ENCODE assay signal across 19 mouse cellular contexts in the genomic region with DNA sequence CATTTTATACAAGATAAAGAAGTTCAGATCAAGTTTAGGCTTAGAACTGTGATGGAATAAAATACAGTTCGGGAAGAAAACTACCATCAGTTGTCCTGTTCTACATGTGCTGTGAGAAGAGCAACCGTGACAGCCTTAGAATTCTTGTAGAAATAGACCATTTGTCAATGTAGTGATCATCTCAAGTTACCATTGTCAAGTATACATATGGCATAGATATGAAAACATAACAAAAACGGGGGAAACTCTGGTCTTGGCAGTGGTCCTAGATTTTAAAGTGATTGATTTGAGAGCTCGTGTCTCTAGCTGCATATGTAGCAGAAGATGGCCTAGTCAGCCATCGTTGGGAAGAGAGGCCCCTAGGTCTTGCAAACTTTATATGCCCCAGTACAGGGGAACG.
"Had no signal": no experiment of that assay in that cellular context is flagged by ENCODE, and none has a peak within 500 bp of the region (broad histone marks: within the 10 kb centered on the region; RNA-seq: fewer than 3 reads in every experiment).

No protein-coding gene starts in this region.

- H3K9me3 ChIP-seq: midbrain, embryonic 10.5 days; midbrain, embryonic 12.5 days; neural tube, embryonic 13.5 days; neural tube, embryonic 15.5 days had no signal

- H3K4me1 ChIP-seq: midbrain, embryonic 10.5 days; midbrain, embryonic 12.5 days; neural tube, embryonic 13.5 days; neural tube, embryonic 15.5 days had no signal

- H3K36me3 ChIP-seq: midbrain, embryonic 10.5 days; midbrain, embryonic 12.5 days; neural tube, embryonic 13.5 days; neural tube, embryonic 15.5 days had no signal

- DNase-seq: lung, adult 18-20 months; lung, postnatal 14 days; lung, postnatal 4 days; midbrain, embryonic 14.5 days; retina, postnatal 1 day; right cerebral cortex, adult 18-20 months; right cerebral cortex, postnatal 25 days; right cerebral cortex, postnatal 4 days; spleen, adult 18-20 months; thymus, adult 18-20 months; thymus, postnatal 14 days; thymus, postnatal 36 days had no signal

- ATAC-seq: midbrain, embryonic 16.5 days had no signal

- H3K4me2 ChIP-seq: midbrain, embryonic 12.5 days; neural tube, embryonic 13.5 days; neural tube, embryonic 15.5 days had no signal

- H3K27me3 ChIP-seq: midbrain, embryonic 12.5 days; neural tube, embryonic 13.5 days; neural tube, embryonic 15.5 days had no signal

- H3K4me3 ChIP-seq: midbrain, embryonic 10.5 days; midbrain, embryonic 12.5 days; myocyte; neural tube, embryonic 13.5 days; neural tube, embryonic 15.5 days had no signal

- H3K27ac ChIP-seq: liver, embryonic 14.5 days; midbrain, embryonic 10.5 days; midbrain, embryonic 12.5 days; neural tube, embryonic 13.5 days; neural tube, embryonic 15.5 days had no signal

- H3K9ac ChIP-seq: liver, embryonic 14.5 days; midbrain, embryonic 12.5 days; neural tube, embryonic 13.5 days; neural tube, embryonic 15.5 days had no signal
